Mouse (Mus musculus) CH12.LX (cell line): Measurements from ENCODE around the gene Cblc. TPM values are rescaled to one million over a fixed set of nuclear protein-coding genes. Genes with fewer than 3 reads are reported as not detected.

Source experiments
- DNase-seq: peaks from one replicate; pipeline ENCODE4 v3.0.0-alpha.2; 2013; ENCODE audit errors: extremely low read depth
- H3K27ac ChIP-seq: 2 replicates; pipeline ENCODE4 v1.5.1; 2012; ENCODE audit warnings: low read depth, mild to moderate bottlenecking, control low read depth, moderate library complexity; ENCODE audit not compliant: insufficient read depth
- H3K27me3 ChIP-seq: replicated peaks from 2 replicates; pipeline ENCODE3; 2012; ENCODE audit warnings: inconsistent platforms
- H3K36me3 ChIP-seq, 2 experiments: replicated peaks in 1 of 2; 2 replicates each; pipeline versions ENCODE3 to v1.6.1; 2012; ENCODE audit warnings: inconsistent platforms in 1 of 2, low read length in 1 of 2, mild to moderate bottlenecking in 1 of 2, mixed read lengths in 1 of 2, moderate library complexity in 1 of 2; ENCODE audit not compliant: control insufficient read depth in 1 of 2, insufficient read depth in 1 of 2
- H3K4me1 ChIP-seq, 2 experiments: 2 replicates each; pipeline ENCODE4 v1.6.1; 2012; ENCODE audit warnings: inconsistent platforms in 1 of 2, moderate library complexity in 1 of 2; ENCODE audit not compliant: insufficient read depth in 2 of 2, control insufficient read depth in 1 of 2
- H3K4me2 ChIP-seq: 2 replicates; pipeline ENCODE4 v1.6.1; 2012; ENCODE audit warnings: low read depth, mild to moderate bottlenecking, control low read depth; ENCODE audit not compliant: poor library complexity, insufficient read depth, severe bottlenecking
- H3K4me3 ChIP-seq, 3 experiments: fragments of 150-350 bp in 1 of 3; sonication (generic) in 1 of 3; replicated peaks in 1 of 3; 2 replicates each; pipeline versions ENCODE3 to v1.5.1; 2011 to 2012; ENCODE audit warnings: low read depth in 2 of 3, low read length in 2 of 3, mild to moderate bottlenecking in 2 of 3, moderate library complexity in 2 of 3, control low read depth in 1 of 3, improper control_type of control experiment in 1 of 3, inconsistent platforms in 1 of 3, mixed read lengths in 1 of 3; ENCODE audit not compliant: poor library complexity in 1 of 3
- H3K79me2 ChIP-seq: replicated peaks from 2 replicates; pipeline ENCODE4 v1.6.1; 2012; ENCODE audit warnings: mild to moderate bottlenecking, moderate library complexity; ENCODE audit not compliant: control insufficient read depth, poor library complexity, insufficient read depth, severe bottlenecking; ENCODE audit errors: extremely low read depth
- H3K9ac ChIP-seq: 2 replicates; pipeline ENCODE4 v1.6.1; 2012; ENCODE audit warnings: low read depth, mild to moderate bottlenecking, control low read depth, moderate library complexity; ENCODE audit not compliant: insufficient read depth
- H3K9me3 ChIP-seq: replicated peaks from 2 replicates; pipeline ENCODE3; 2012; ENCODE audit warnings: low read length, inconsistent platforms, mixed read lengths
- BHLHE40 ChIP-seq: IDR thresholded peaks from 2 replicates; pipeline ENCODE4 v1.6.1; 2011; ENCODE audit warnings: mild to moderate bottlenecking, low read depth, low read length, improper control_type of control experiment
- CHD2 ChIP-seq: IDR thresholded peaks from 2 replicates; pipeline ENCODE4 v1.6.1; 2011; ENCODE audit warnings: low read length, improper control_type of control experiment
- CTCF ChIP-seq, 2 experiments: IDR thresholded peaks in 1 of 2; conservative IDR thresholded peaks in 1 of 2; 2 replicates each; pipeline ENCODE4 v1.5.1; 2011 to 2012; ENCODE audit warnings: low read depth in 2 of 2, low read length in 2 of 2, improper control_type of control experiment in 1 of 2, inconsistent platforms in 1 of 2, mild to moderate bottlenecking in 1 of 2, moderate library complexity in 1 of 2
- ELF1 ChIP-seq: IDR thresholded peaks from 2 replicates; pipeline ENCODE4 v1.6.1; 2014; ENCODE audit warnings: low read depth, mild to moderate bottlenecking, inconsistent platforms, low read length, improper control_type of control experiment
- EP300 ChIP-seq: IDR thresholded peaks from 2 replicates; pipeline ENCODE4 v1.6.1; 2011; ENCODE audit warnings: low read length, improper control_type of control experiment
- GABPA ChIP-seq: IDR thresholded peaks from 2 replicates; pipeline ENCODE4 v1.6.1; 2012; ENCODE audit warnings: low read depth, low read length, improper control_type of control experiment, inconsistent platforms; ENCODE audit not compliant: insufficient replicate concordance
- HCFC1 ChIP-seq: IDR thresholded peaks from 2 replicates; pipeline ENCODE4 v1.6.1; 2012; ENCODE audit warnings: low read depth, mild to moderate bottlenecking, inconsistent platforms, low read length, improper control_type of control experiment
- IRF4 ChIP-seq: IDR thresholded peaks from 2 replicates; pipeline ENCODE4 v1.6.1; 2014; ENCODE audit warnings: low read depth, mild to moderate bottlenecking, inconsistent platforms, low read length, improper control_type of control experiment
- JUND ChIP-seq: conservative IDR thresholded peaks from 2 replicates; pipeline ENCODE4 v1.6.1; 2011; ENCODE audit warnings: low read depth, low read length, improper control_type of control experiment
- MAFK ChIP-seq: IDR thresholded peaks from 2 replicates; pipeline ENCODE4 v1.6.1; 2011; ENCODE audit warnings: low read length, improper control_type of control experiment; ENCODE audit not compliant: insufficient replicate concordance
- MAX ChIP-seq: IDR thresholded peaks from 2 replicates; pipeline ENCODE4 v1.6.1; 2011; ENCODE audit warnings: low read length, improper control_type of control experiment
- MAZ ChIP-seq: IDR thresholded peaks from 2 replicates; pipeline ENCODE4 v1.6.1; 2012; ENCODE audit warnings: low read depth, mild to moderate bottlenecking, inconsistent platforms, low read length, improper control_type of control experiment, moderate library complexity
- MEF2A ChIP-seq: IDR thresholded peaks from 2 replicates; pipeline ENCODE4 v1.6.1; 2014; ENCODE audit warnings: low read depth, mild to moderate bottlenecking, inconsistent platforms, low read length, improper control_type of control experiment, borderline replicate concordance
- MXI1 ChIP-seq: IDR thresholded peaks from 2 replicates; pipeline ENCODE4 v1.6.1; 2011; ENCODE audit warnings: mild to moderate bottlenecking, low read depth, low read length, improper control_type of control experiment
- MYC ChIP-seq: IDR thresholded peaks from 2 replicates; pipeline ENCODE4 v1.6.1; 2011; ENCODE audit warnings: low read depth, mild to moderate bottlenecking, improper control_type of control experiment, low read length
- NELFE ChIP-seq: IDR thresholded peaks from 2 replicates; pipeline ENCODE4 v1.6.1; 2011; ENCODE audit warnings: low read depth, low read length, improper control_type of control experiment
- NRF1 ChIP-seq: IDR thresholded peaks from 2 replicates; pipeline ENCODE4 v1.6.1; 2014; ENCODE audit warnings: low read depth, mild to moderate bottlenecking, inconsistent platforms, low read length, improper control_type of control experiment, moderate library complexity
- PAX5 ChIP-seq: IDR thresholded peaks from 2 replicates; pipeline ENCODE4 v1.6.1; 2012; ENCODE audit warnings: low read length, inconsistent platforms, mixed read lengths
- POLR2A ChIP-seq: IDR thresholded peaks from 2 replicates; pipeline ENCODE4 v1.6.1; 2011; ENCODE audit warnings: low read depth, mild to moderate bottlenecking, improper control_type of control experiment, low read length
- RAD21 ChIP-seq: IDR thresholded peaks from 2 replicates; pipeline ENCODE4 v1.6.1; 2011; ENCODE audit warnings: low read depth, mild to moderate bottlenecking, low read length, improper control_type of control experiment, moderate library complexity
- RCOR1 ChIP-seq: conservative IDR thresholded peaks from 2 replicates; pipeline ENCODE4 v1.6.1; 2012; ENCODE audit warnings: low read depth, mild to moderate bottlenecking, inconsistent platforms, low read length, improper control_type of control experiment
- SIN3A ChIP-seq: IDR thresholded peaks from 2 replicates; pipeline ENCODE4 v1.6.1; 2012; ENCODE audit warnings: low read length, improper control_type of control experiment, inconsistent platforms
- TCF12 ChIP-seq: IDR thresholded peaks from 2 replicates; pipeline ENCODE4 v1.6.1; 2014; ENCODE audit warnings: low read depth, mild to moderate bottlenecking, inconsistent platforms, low read length, improper control_type of control experiment
- USF1 ChIP-seq: IDR thresholded peaks from 2 replicates; pipeline ENCODE4 v1.6.1; 2014; ENCODE audit warnings: low read depth, mild to moderate bottlenecking, inconsistent platforms, low read length, improper control_type of control experiment
- ZKSCAN1 ChIP-seq: IDR thresholded peaks from 2 replicates; pipeline ENCODE4 v1.6.1; 2012; ENCODE audit warnings: low read depth, inconsistent platforms, low read length, improper control_type of control experiment, borderline replicate concordance
- ZMIZ1 ChIP-seq: IDR thresholded peaks from 2 replicates; pipeline ENCODE4 v1.6.1; 2012; ENCODE audit warnings: low read depth, mild to moderate bottlenecking, inconsistent platforms, low read length, improper control_type of control experiment
- ZNF384 ChIP-seq: IDR thresholded peaks from 2 replicates; pipeline ENCODE4 v1.6.1; 2012; ENCODE audit warnings: low read depth, low read length, improper control_type of control experiment, inconsistent platforms
- dilution Hi-C: fragments of 300-500 bp; cut with MboI; formaldehyde crosslinking; loops from 2 replicates; pipeline ENCODE4 v1.14.3; 2020; ENCODE audit warnings: low sequenced_read_pairs; ENCODE audit not compliant: extremely low pct_unique_long_range_greater_than_20kb, extremely low pct_ligation_motif_present
- in situ Hi-C: fragments of 300-500 bp; cut with MboI; formaldehyde crosslinking; loops from 3 replicates; pipeline ENCODE4 v1.14.3; 2019; ENCODE audit warnings: low sequenced_read_pairs, low pct_ligation_motif_present, low pct_unique_long_range_greater_than_20kb, mixed read lengths
- polyA plus RNA-seq: library from polyadenylated mRNA; unstranded; fragments of >175 nt; gene quantifications from 2 replicates; pipeline ENCODE4 v1.2.1, GENCODE M21; 2012; ENCODE audit warnings: low read depth; ENCODE audit not compliant: insufficient read length
- total RNA-seq, 2 experiments: library from RNA; depleted of rRNA; stranded (reverse); fragments of 300-350 nt in 1 of 2; fragments of >200 nt in 1 of 2; gene quantifications; 2 replicates each; pipeline ENCODE4 v1.2.3; 2012 to 2014

Gene Cblc
- total and polyA plus RNA-seq, 3 experiments, result 6.4 to 30.8 (median 13.4) TPM

DNA sequence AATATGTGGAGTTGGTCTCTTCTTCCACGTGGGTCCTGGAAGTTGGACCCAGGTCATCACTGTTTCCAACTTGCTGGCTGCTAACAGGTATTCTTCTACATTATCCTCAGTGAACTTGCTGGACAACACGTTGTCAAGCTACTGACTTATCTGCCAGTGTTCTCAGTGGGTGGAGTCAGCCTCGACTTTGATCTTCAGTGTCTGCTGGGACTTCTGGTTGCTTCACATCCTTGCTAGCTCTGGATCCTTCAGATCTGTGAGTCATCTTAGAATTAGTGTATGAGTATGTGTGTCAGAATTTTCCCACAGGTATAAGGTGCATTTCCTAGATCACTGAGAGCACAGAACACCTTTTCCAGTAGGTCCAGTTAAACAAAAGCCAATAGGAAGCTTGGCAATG lies 40.2 kb upstream of the Cblc start:
- Histone ChIP-seq H3K9me3 (peaks cover 2% of the 10 kb centered on the region), H3K27ac (no peak overlapping the region), H3K9ac (no peak overlapping the region), H3K79me2 (no peaks in the 10 kb centered on the region), H3K4me1 (peaks cover 7 to 10% of the 10 kb centered on the region in 2 experiments), H3K4me3 (no peak overlapping the region), H3K27me3 (no peaks in the 10 kb centered on the region), H3K4me2 (no peak overlapping the region), H3K36me3 (no peaks in the 10 kb centered on the region)
- no peak for TF ChIP-seq ZNF384
- no peak for TF ChIP-seq POLR2A
- TF ChIP-seq MAX, result no peak
- no peak for TF ChIP-seq CTCF (conservative IDR thresholded peaks at IDR 0.05 in 1 of 2, IDR thresholded peaks at IDR 0.05 in 1 of 2; ENCODE audit: low read depth in 2 of 2, low read length in 2 of 2)
- TF ChIP-seq ELF1, result no peak
- TF ChIP-seq PAX5, result no peak
- TF ChIP-seq MXI1, result no peak
- TF ChIP-seq MEF2A, result no peak
- no peak for TF ChIP-seq RAD21
- TF ChIP-seq USF1, result no peak
- no peak for TF ChIP-seq GABPA
- TF ChIP-seq RCOR1, result no peak
- no peak for TF ChIP-seq NRF1
- TF ChIP-seq ZKSCAN1, result no peak
- dilution Hi-C loops (no loop called here), in situ Hi-C loops (no loop called here)
- DNase-seq, result no peak

- peaks cover 13 to 19% of the 10 kb centered on the region in 2 experiments for H3K4me1 ChIP-seq
- in situ Hi-C loops (no loop called here), dilution Hi-C loops (no loop called here)
Measured at GRCm38 (mm10) chr7:19834055-19834454, 37.4 kb upstream of the Cblc start.

DNA sequence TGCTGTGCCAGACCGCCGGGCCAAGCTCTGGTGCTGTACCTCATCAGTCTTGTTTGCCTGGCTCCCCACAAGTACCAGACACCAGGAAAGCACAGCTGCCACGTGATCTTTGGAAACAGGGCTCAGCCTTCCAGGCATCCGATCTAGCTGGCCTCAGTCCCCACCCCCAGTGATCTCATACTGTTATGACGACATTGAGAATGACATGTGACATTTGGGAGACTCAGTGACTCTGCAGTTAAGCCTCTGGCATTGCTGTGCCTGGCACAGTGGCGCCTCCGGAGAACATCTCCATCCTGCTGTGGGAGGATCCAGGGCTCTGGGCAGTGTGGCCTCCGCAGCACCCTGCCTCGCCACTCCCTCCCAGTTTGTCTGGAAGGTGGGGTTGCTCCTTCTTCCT lies 35.2 kb upstream of the Cblc start:
- Histone ChIP-seq H3K9me3 (peaks cover 9% of the 10 kb centered on the region), H3K4me3 (no peak overlapping the region), H3K9ac (no peak overlapping the region), H3K27me3 (no peaks in the 10 kb centered on the region), H3K79me2 (no peaks in the 10 kb centered on the region), H3K4me2 (no peak overlapping the region), H3K36me3 (no peaks in the 10 kb centered on the region), H3K27ac (no peak overlapping the region), H3K4me1 (peaks cover 12 to 19% of the 10 kb centered on the region in 2 experiments)
- dilution Hi-C loops, result no loop called here
- no peak for DNase-seq
- TF ChIP-seq POLR2A, result no peak
- no peak for TF ChIP-seq JUND
- no peak for TF ChIP-seq CTCF (conservative IDR thresholded peaks at IDR 0.05 in 1 of 2, IDR thresholded peaks at IDR 0.05 in 1 of 2; ENCODE audit: low read depth in 2 of 2, low read length in 2 of 2)
- TF ChIP-seq MAFK, result no peak
- TF ChIP-seq CHD2, result no peak
- no peak for TF ChIP-seq PAX5
- no peak for TF ChIP-seq MAZ
- no peak for TF ChIP-seq RAD21
- no peak for TF ChIP-seq MAX
- TF ChIP-seq MYC, result no peak
- no peak for TF ChIP-seq ZMIZ1
- TF ChIP-seq BHLHE40, result no peak
- no peak for TF ChIP-seq NELFE
- TF ChIP-seq GABPA, result no peak
- TF ChIP-seq IRF4, result no peak
- no peak for TF ChIP-seq USF1
- no peak for TF ChIP-seq RCOR1
- TF ChIP-seq TCF12, result no peak
- TF ChIP-seq SIN3A, result no peak
- no peak for TF ChIP-seq EP300
- in situ Hi-C loops, result no loop called here

More at GRCm38 (mm10) chr7:19834055-19834454, 37.4 kb upstream of the Cblc start:
- Histone ChIP-seq H3K36me3 (no peaks in the 10 kb centered on the region), H3K4me2 (no peak overlapping the region), H3K9me3 (peaks cover 8% of the 10 kb centered on the region), H3K27me3 (no peaks in the 10 kb centered on the region), H3K9ac (no peak overlapping the region), H3K27ac (no peak overlapping the region), H3K79me2 (no peaks in the 10 kb centered on the region), H3K4me3 (no peak overlapping the region)
- no peak for TF ChIP-seq HCFC1
- peak in 1 of 2 experiments; percentile 33; a peak in 2 of 4 replicates for TF ChIP-seq CTCF (conservative IDR thresholded peaks at IDR 0.05 in 1 of 2, IDR thresholded peaks at IDR 0.05 in 1 of 2; ENCODE audit: low read depth in 2 of 2, low read length in 2 of 2)
- no peak for DNase-seq
